Mouse (Mus musculus): ENCODE measurements at regions not wholly inside any gene's neighbourhood (a gene's known extent, or its start where the extent isn't known, plus 50 kb on each side); places are given as distances from the start of the nearest gene placed in this dataset.

DNA sequence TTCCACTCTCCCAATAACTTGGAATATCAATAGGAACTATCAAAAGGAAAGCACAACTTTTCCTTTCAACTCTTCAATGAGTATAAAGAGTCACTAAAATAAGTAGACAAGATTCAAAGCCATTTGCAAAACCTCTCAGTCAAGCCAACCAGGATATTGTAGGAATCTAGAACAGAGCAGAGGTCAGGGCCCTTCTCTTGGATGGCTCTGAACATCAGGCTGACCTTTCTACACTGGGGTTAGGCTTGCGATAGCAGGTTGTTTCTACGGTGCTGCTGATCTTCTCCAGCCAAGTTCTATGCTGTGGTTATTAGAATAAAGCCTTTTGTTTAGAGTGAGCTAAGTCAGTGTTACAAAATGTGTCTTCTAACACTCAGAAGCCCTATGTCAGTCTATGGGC lies 658.6 kb downstream of the Ofcc1 start:
- no peak for DNase-seq (ENCODE audit: low spot score in 2 of 2)

DNA sequence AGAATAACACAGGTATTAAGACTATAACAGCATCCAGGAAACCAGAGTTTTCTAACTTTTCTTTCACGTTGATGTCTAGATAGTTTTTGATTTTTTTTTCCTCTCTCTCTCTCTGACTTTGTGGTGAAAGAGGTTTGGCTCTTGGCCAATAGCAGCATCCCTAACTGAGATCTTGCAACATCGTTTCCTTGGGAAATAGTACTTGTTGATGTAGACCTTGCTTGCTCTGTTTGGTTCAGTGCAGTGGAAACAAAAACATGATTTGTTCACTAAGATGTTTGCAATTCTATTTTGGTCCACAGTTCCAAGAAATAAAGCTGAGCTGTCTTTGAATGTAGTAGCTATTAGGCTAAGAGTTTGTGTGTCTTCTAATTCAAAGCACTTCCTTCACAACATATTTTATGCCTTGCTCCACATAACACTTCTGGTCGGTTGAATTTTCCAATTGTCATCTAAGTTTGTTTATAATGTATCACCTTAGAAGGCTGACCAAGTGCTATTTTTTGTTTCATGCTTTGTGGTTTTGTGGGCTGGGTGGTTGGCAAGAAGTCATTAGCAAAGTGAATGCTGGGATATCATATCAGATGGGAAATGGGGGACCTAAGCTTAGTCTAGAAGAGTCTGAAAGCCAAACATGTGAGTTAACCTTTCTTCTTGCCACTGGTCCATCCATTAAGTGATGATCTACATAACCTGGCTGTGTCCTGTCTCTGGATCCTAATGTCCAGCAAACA lies 669.8 kb downstream of the Ofcc1 start:
- no peak for DNase-seq (ENCODE audit: low spot score in 2 of 2)

DNA sequence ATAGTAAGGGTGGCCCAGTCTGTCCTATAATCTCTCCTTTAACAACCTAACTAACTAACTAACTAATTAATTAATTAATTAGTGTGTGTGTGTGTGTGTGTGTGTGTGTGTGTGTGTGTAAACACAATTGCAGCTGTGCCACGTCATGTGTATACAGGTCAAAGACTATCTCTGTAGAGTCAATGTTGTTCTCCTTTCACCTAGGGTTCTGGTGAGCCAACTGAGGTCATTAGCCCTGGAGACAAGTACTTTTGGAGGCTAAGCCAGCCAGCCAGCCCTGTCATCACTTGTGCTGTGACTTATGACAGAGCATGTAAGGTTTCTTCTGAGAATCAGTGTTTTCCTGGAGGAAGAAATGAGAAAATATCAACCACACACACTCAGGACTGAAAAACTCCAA lies 696.7 kb downstream of the Ofcc1 start:
- DNase-seq (ENCODE audit: low spot score in 2 of 2) = no peak

DNA sequence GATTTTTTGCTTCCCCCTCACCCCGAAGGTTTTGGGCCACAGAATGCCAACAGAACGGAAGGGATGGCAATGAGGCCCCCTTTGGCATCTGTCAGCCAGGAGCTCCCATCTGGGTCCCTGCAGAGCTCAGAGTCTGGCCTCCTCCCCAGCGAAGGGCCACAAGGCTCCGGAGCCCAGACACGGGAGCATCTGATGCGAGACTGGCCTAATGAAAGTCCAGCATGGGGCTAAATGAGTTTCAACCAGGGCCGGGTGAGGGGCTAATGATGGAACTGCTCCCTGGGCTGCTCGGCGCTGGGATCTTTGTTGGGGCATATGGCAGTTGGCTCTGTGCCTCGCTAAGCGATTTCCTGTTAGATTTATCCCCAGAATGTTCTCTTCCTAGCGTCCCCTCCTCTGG lies 688.8 kb upstream of the Slc35b3 start:
- no peak for DNase-seq (ENCODE audit: low spot score in 2 of 2)

DNA sequence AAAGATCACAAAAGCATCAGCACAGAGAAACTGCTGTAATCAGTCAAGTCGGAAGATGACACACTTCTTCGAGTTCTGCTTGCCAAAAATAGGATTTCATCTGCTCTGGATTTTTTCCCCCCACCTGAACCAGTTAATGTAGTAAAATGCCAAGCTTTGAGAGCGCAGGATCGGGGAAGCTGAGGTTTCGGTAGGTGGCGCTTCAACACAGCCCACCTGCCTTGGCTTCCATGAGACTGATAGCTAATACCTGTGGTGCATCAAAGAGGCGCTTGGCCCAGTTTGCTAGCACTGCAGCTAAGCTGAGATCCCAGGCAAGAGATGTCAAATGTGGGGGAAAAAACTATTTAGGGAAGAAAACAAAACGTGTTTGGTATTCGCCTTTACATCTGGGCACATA lies 686.7 kb upstream of the Slc35b3 start:
- peak; percentile 70 to 77 for DNase-seq (ENCODE audit: low spot score in 2 of 2)

DNA sequence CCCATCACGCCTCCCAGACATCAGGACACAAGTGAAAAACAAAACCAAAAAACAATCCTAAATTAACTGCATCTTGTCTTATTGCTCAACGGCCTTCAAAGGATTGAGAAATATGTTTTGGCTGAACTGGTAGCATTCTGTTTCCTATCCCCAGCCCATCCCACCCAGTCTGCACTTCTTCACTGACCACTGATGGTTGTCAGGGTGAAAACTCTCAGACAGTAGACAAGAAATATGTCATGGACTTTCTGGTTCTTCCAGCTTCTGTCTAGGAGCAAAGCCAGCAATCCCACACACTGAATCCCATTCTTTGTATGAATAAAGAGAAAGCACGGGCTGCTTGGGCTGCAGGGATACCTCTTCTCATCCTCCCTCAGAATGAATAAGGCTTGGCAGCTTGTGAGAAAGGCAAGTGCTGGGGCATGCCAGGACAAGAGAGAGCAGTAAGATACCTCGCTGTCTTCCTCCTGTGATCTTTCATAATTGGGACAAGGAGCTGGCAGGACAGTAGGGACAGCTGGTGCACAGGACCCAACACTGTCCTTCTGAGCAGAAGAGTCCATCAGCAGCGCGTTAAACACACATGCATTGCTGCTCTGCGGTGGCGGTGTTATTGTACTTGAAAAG lies 670.9 kb upstream of the Slc35b3 start:
- DNase-seq (ENCODE audit: low spot score in 2 of 2) = peak; percentile 21 to 46

Data from right cerebral cortex, postnatal 10 days (tissue).